Mouse (Mus musculus) gastrocnemius, adult 8-10 months (tissue): ENCODE measurements around the gene Mea1. TPM values are rescaled to one million over a fixed set of nuclear protein-coding genes. Genes with fewer than 3 reads are reported as not detected.

Experiments used
- DNase-seq, 2 experiments: peaks; one replicate each; pipeline ENCODE4 v3.0.0; 2022; ENCODE audit warnings: low spot score in 2 of 2
- total RNA-seq, 4 experiments: library from RNA; stranded (reverse); gene quantifications; 2 replicates each; pipeline ENCODE4 v1.2.4; 2022

The Mea1 gene
- 10 to 100 TPM; 36.9 to 42.6 (median 39.8) TPM for total RNA-seq

GRCm38 (mm10) chr17:46678416-46678815 lies at the start of gene Mea1:
Mea1 (plus strand) TSS chr17:46678793.
- DNase-seq, result peak; percentile 57 to 74

- DNase-seq, result no peak
These were observed 48.7 kb upstream of the Mea1 start for GRCm38 (mm10) chr17:46629685-46630441.

- DNase-seq, result peak; percentile 37 to 43
These were observed 41.6 kb upstream of the Mea1 start for GRCm38 (mm10) chr17:46636831-46637523.

GRCm38 (mm10) chr17:46639929-46640328 lies 38.7 kb upstream of the Mea1 start:
- DNase-seq, result no peak

GRCm38 (mm10) chr17:46642060-46642459 lies 36.5 kb upstream of the Mea1 start:
- no peak for DNase-seq

- no peak for DNase-seq
These were observed 34.3 kb upstream of the Mea1 start for GRCm38 (mm10) chr17:46644152-46644805.

- DNase-seq, result peak in 1 of 2 experiments; percentile 30
These were observed 33.6 kb upstream of the Mea1 start for GRCm38 (mm10) chr17:46644916-46645475.

- peak; percentile 95 to 97 for DNase-seq
These were observed 32.9 kb upstream of the Mea1 start, which contains the start of the genes Klc4 and Mrpl2 for GRCm38 (mm10) chr17:46645561-46646321. Klc4 (minus strand) TSS chr17:46646022. Mrpl2 (plus strand) TSS chr17:46646229.

- no peak for DNase-seq
These were observed 32.3 kb upstream of the Mea1 start for GRCm38 (mm10) chr17:46646322-46646662.

GRCm38 (mm10) chr17:46647279-46647678 lies 31.3 kb upstream of the Mea1 start:
- DNase-seq, result no peak

GRCm38 (mm10) chr17:46648436-46648835 lies 30.2 kb upstream of the Mea1 start:
- no peak for DNase-seq

GRCm38 (mm10) chr17:46649811-46650210 lies 28.8 kb upstream of the Mea1 start:
- no peak for DNase-seq

GRCm38 (mm10) chr17:46650232-46651031 lies 28.2 kb upstream of the Mea1 start, which contains the start of gene Cul7:
Cul7 (plus strand) TSS chr17:46650337.
- peak; percentile 79 to 86 for DNase-seq

GRCm38 (mm10) chr17:46651292-46651691 lies 27.3 kb upstream of the Mea1 start:
- DNase-seq, result no peak

- DNase-seq, result no peak
These were observed 26.6 kb upstream of the Mea1 start for GRCm38 (mm10) chr17:46651755-46652547.

GRCm38 (mm10) chr17:46656054-46656453 lies 22.5 kb upstream of the Mea1 start:
- DNase-seq, result no peak

GRCm38 (mm10) chr17:46661351-46661750 lies 17.2 kb upstream of the Mea1 start:
- no peak for DNase-seq

GRCm38 (mm10) chr17:46661981-46662380 lies 16.6 kb upstream of the Mea1 start:
- no peak for DNase-seq

- DNase-seq, result peak in 1 of 2 experiments; percentile 65
These were observed 15.9 kb upstream of the Mea1 start for GRCm38 (mm10) chr17:46662730-46663129.
